Mouse (Mus musculus): ENCODE measurements around the gene Tmprss12. TPM values are rescaled to one million over a fixed set of nuclear protein-coding genes. Genes with fewer than 3 reads are reported as not detected.
"Not testable (repeated sequence)": the region's sequence is repeated elsewhere in the genome, so short reads cannot be mapped to it uniquely, and the experiment has no call there.

Gene Tmprss12
- polyA plus RNA-seq, 1 experiment from 2014 or later = not detected

DNA sequence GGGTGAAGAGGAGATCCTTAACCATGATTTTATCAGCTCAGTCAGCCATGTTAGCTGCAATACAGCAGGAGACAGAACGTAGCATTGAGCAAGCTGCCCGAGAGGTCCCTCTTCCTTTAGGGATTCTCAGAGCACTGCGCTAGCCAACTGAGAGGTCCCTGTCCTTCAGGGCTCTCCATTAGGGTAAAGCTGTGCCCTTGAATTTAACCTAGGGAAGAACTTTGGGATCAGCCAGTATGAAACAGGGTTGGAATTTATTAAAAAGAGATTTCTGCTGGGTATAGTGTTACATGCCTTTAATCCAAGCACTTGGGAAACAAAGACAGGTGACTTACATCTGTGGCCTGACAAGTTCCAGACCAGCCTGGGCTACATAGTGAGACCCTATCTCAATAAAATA is 3.1 kb upstream of the Tmprss12 start:
- no peaks in the 10 kb centered on the region for H3K4me1 ChIP-seq
- no peaks in the 10 kb centered on the region for H3K9me3 ChIP-seq
- H3K27me3 ChIP-seq = no peaks in the 10 kb centered on the region
- no peak overlapping the region for H3K27ac ChIP-seq (replicated peaks)
- H3K4me3 ChIP-seq = no peak overlapping the region
- no peak overlapping the region for H3K4me2 ChIP-seq (replicated peaks)
- no peak overlapping the region for H3K9ac ChIP-seq (replicated peaks)
- WGBS = 97% methylated on average over 3 of the region's 3 CpGs
- no peaks in the 10 kb centered on the region for H3K36me3 ChIP-seq
- ATAC-seq (ENCODE audit: low FRiP score, low read depth) = no peak

DNA sequence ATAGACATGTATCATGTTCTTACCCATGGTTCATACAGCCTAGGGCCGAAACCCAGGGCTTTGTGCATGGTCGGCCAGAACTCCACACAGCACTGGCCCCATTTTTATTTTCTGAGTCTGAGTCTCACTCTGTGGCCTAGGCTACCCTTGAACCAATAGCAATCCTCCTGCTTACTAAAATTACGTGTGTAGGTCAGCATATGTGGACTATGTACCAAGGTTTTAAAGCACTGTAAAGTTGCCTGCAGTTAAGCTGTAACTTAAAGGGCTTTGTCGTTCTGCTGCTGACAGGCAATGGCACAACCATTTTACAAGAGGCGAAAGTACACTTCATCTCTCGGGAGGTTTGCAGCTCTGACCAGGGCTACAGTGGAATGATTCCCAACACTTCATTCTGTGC is 8.3 kb downstream of the Tmprss12 start:
- Histone ChIP-seq H3K4me1 (no peaks in the 10 kb centered on the region), H3K4me3 (no peak overlapping the region), H3K4me2 (replicated peaks) (no peak overlapping the region), H3K9me3 (no peaks in the 10 kb centered on the region), H3K27ac (replicated peaks) (no peak overlapping the region), H3K36me3 (no peaks in the 10 kb centered on the region), H3K9ac (replicated peaks) (no peak overlapping the region), H3K27me3 (no peaks in the 10 kb centered on the region)
- no peak for ATAC-seq (ENCODE audit: low FRiP score, low read depth)
- 93% methylated on average over 6 of the region's 6 CpGs for WGBS

DNA sequence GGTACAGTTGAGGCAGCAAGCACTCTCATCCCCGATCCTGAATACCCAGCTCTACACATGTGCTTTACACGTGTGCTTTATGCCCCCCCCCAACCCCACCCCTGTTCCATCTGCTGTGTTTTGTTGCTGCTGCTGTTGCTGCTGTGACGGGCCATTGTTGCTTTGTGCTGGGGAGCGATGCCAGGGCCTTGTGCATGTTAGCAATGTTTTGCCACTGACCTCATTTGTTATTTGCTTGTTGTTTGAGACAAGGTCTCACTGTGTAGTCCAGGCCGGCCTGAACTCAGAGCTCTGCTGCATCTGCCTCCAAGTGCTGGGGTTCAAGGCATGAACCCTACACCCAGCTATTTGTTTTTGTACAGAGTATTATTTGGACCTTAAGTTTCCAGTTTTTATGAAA is 10.2 kb downstream of the Tmprss12 start:
- 78% methylated on average over 5 of the region's 5 CpGs for WGBS
- H3K36me3 ChIP-seq = no peaks in the 10 kb centered on the region
- H3K9ac ChIP-seq (replicated peaks) = no peak overlapping the region
- no peak overlapping the region for H3K27ac ChIP-seq (replicated peaks)
- no peak for ATAC-seq (ENCODE audit: low FRiP score, low read depth)
- H3K4me2 ChIP-seq (replicated peaks) = no peak overlapping the region
- no peak overlapping the region for H3K4me3 ChIP-seq
- H3K27me3 ChIP-seq = no peaks in the 10 kb centered on the region
- no peaks in the 10 kb centered on the region for H3K4me1 ChIP-seq
- H3K9me3 ChIP-seq = no peaks in the 10 kb centered on the region

- 82% methylated on average over 7 of the region's 7 CpGs for WGBS
- Histone ChIP-seq H3K4me2 (replicated peaks) (no peak overlapping the region), H3K4me3 (no peak overlapping the region)
Observed at GRCm38 (mm10) chr15:100292326-100292725, 11.7 kb downstream of the Tmprss12 start.

GRCm38 (mm10) chr15:100297856-100298255 is 17.2 kb downstream of the Tmprss12 start:
- Histone ChIP-seq H3K9me3 (no peaks in the 10 kb centered on the region), H3K4me1 (no peaks in the 10 kb centered on the region), H3K27ac (replicated peaks) (no peak overlapping the region), H3K27me3 (no peaks in the 10 kb centered on the region), H3K9ac (replicated peaks) (no peak overlapping the region), H3K4me3 (no peak overlapping the region), H3K36me3 (no peaks in the 10 kb centered on the region), H3K4me2 (replicated peaks) (no peak overlapping the region)
- no peak for ATAC-seq (ENCODE audit: low FRiP score, low read depth)
- 91% methylated on average over 5 of the region's 5 CpGs for WGBS

More at GRCm38 (mm10) chr15:100292326-100292725, 11.7 kb downstream of the Tmprss12 start:
- H3K36me3 ChIP-seq = no peaks in the 10 kb centered on the region
- ATAC-seq (ENCODE audit: low FRiP score, low read depth) = no peak
- no peaks in the 10 kb centered on the region for H3K9me3 ChIP-seq
- H3K9ac ChIP-seq (replicated peaks) = no peak overlapping the region
- no peak overlapping the region for H3K27ac ChIP-seq (replicated peaks)
- H3K27me3 ChIP-seq = no peaks in the 10 kb centered on the region
- no peaks in the 10 kb centered on the region for H3K4me1 ChIP-seq

- no peak overlapping the region for H3K4me2 ChIP-seq (replicated peaks)
- H3K27ac ChIP-seq (replicated peaks) = no peak overlapping the region
- ATAC-seq (ENCODE audit: low FRiP score, low read depth) = no peak
- H3K9ac ChIP-seq (replicated peaks) = no peak overlapping the region
- H3K27me3 ChIP-seq = no peaks in the 10 kb centered on the region
- 87% methylated on average over 6 of the region's 6 CpGs for WGBS
- peaks cover 7% of the 10 kb centered on the region; the same call in 1 of the 2 replicates for H3K4me1 ChIP-seq
- no peaks in the 10 kb centered on the region for H3K36me3 ChIP-seq
- no peak overlapping the region for H3K4me3 ChIP-seq
- no peaks in the 10 kb centered on the region for H3K9me3 ChIP-seq
Observed at GRCm38 (mm10) chr15:100300499-100300898, 19.9 kb downstream of the Tmprss12 start.

DNA sequence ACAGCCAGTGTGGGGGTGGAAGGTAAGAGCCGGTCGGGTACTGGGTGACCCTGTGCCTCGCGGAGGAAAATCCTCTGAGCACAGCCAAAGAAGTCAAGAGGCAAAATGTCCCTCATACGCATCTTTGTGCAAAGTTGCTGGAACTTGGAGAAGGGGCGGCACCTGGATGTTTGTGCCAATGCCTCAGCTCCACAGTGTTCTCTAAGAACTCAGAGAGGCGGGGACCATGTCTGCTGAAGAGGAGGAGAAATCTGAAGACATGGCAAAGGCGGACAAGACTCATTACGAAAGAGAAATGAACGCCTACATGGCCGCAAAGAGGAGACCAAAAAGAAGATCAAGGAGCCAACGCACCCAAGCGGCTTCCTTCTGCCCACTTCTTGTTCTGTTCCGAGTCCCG is 20.9 kb downstream of the Tmprss12 start:
- H3K4me3 ChIP-seq = no peak overlapping the region

DNA sequence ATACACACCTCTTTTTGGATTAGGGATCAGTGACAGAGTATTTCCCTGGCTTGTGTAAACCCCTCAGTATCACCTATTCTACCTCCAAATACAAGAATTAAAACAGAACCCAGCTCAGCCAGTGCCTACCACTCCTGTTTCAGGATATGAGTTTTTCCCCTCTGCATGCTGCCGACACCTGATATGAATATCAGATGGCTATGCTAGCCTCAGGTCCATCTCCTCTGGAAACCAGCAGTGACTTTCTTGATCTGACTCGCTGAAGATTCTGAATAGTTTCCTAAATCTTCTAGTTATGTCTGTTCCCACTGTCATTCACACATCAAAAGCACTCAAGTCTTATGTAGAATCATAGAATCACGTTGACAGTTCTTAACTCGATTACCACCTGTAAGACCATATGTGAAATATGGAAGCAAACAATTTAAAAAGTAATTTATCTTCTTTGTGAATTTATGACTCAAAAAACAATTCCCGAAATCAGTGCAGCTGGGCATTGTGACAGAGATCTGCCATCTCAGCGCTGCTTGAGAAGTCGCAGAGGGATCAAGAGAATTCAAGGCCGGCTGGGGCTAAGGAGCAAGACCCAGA is 22.9 kb downstream of the Tmprss12 start:
- Histone ChIP-seq H3K9me3 (no peaks in the 10 kb centered on the region), H3K27ac (replicated peaks) (peak overlapping the region; percentile 85), H3K4me3 (peak overlapping the region; percentile 52; the same call in 1 of the 2 replicates), H3K27me3 (no peaks in the 10 kb centered on the region), H3K4me1 (peaks cover 7% of the 10 kb centered on the region; the same call in 1 of the 2 replicates), H3K36me3 (no peaks in the 10 kb centered on the region), H3K4me2 (replicated peaks) (peak overlapping the region; percentile 68), H3K9ac (replicated peaks) (peak overlapping the region; percentile 65; the same call in 1 of the 2 replicates)
- ATAC-seq (ENCODE audit: low FRiP score, low read depth) = no peak
- WGBS = 55% methylated on average over 8 of the region's 8 CpGs

More for the DNA sequence above, 20.9 kb downstream of the Tmprss12 start:
- Histone ChIP-seq H3K9ac (replicated peaks) (no peak overlapping the region), H3K36me3 (no peaks in the 10 kb centered on the region), H3K27me3 (no peaks in the 10 kb centered on the region), H3K4me2 (replicated peaks) (no peak overlapping the region), H3K27ac (replicated peaks) (no peak overlapping the region), H3K9me3 (no peaks in the 10 kb centered on the region), H3K4me1 (peaks cover 7% of the 10 kb centered on the region; the same call in 1 of the 2 replicates)
- 69% methylated on average over 15 of the region's 15 CpGs for WGBS
- ATAC-seq (ENCODE audit: low FRiP score, low read depth) = no peak

DNA sequence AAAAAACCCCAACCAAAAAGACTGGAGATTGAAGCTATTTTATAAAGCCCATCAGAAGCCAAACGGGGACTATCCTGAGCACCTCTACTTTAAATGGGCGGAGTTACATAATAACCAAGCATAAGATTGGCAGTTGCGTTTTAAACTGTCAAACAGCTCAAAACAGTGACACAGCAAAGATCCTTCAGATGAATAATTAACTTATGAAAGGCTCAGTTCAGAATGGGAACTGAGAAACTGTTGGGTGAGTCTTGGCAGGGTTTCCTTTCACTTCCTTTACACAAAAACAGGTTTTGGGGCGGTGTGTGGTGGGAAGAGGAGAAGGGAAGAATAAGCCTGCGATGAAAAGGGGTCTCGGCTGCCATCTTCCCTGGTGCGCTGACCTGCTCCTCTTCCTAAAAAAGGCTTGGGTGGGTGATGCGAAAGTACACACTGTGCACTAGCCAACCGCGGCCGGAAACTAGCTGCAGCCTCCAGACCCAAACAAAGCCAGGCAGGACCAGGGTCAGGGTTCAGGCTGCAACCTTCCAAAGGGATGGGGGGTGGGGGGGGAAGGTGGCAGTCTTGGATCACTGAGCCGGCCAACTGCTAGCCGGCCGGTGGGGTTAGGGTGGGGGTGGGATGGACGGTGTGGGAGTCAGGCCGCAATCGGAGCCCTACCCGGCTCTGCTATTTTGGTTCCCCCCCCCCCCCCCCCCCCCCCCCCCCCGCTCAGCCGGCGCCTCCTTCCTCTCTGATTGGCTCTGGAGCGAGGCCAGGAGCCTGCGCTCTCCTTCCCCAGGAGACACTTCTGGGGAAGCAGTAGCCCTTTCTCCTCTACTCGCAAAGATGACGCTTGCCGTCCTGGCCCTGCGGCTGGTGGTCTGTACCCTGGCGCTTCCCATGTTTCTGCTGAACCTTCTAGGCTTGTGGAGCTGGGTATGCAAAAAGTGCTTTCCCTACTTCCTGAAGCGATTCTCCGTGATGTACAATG is 23.7 kb downstream of the Tmprss12 start, which contains the start of gene Mettl7a1:
Gene Mettl7a1 (plus strand): TSS at position 122 of the 973 bp plus-strand sequence.
- Histone ChIP-seq H3K4me1 (peaks cover 7% of the 10 kb centered on the region; the same call in 1 of the 2 replicates), H3K27ac (replicated peaks) (peak within 1 kb of the TSS; percentile 85), H3K36me3 (no peaks in the 10 kb centered on the region), H3K9ac (replicated peaks) (peak within 1 kb of the TSS; percentile 65), H3K27me3 (no peaks in the 10 kb centered on the region), H3K4me2 (replicated peaks) (peak within 1 kb of the TSS; percentile 68), H3K4me3 (peak within 1 kb of the TSS; percentile 52), H3K9me3 (no peaks in the 10 kb centered on the region)
- 3% methylated on average over 21 of the region's 30 CpGs for WGBS
- ATAC-seq (ENCODE audit: low FRiP score, low read depth) = peak; percentile 84

- 90% methylated on average over 2 of the region's 2 CpGs for WGBS
- no peak overlapping the region for H3K9ac ChIP-seq (replicated peaks)
- peaks cover 7% of the 10 kb centered on the region; the same call in 1 of the 2 replicates for H3K4me1 ChIP-seq
- H3K27me3 ChIP-seq = no peaks in the 10 kb centered on the region
- H3K4me3 ChIP-seq = no peak overlapping the region
- H3K9me3 ChIP-seq = no peaks in the 10 kb centered on the region
- H3K27ac ChIP-seq (replicated peaks) = no peak overlapping the region
- ATAC-seq (ENCODE audit: low FRiP score, low read depth) = no peak
- H3K36me3 ChIP-seq = no peaks in the 10 kb centered on the region
- no peak overlapping the region for H3K4me2 ChIP-seq (replicated peaks)
Observed at GRCm38 (mm10) chr15:100306201-100306600, 25.6 kb downstream of the Tmprss12 start.

- not testable (repeated sequence) for H3K36me3 ChIP-seq; H3K4me2 ChIP-seq (replicated peaks); H3K9me3 ChIP-seq; H3K27me3 ChIP-seq; H3K27ac ChIP-seq (replicated peaks); ATAC-seq (ENCODE audit: low FRiP score, low read depth); H3K9ac ChIP-seq (replicated peaks); H3K4me3 ChIP-seq; H3K4me1 ChIP-seq
- 51% methylated on average over 11 of the region's 11 CpGs for WGBS
Observed at GRCm38 (mm10) chr15:100307438-100308096, 26.9 kb downstream of the Tmprss12 start.

All from midbrain, embryonic 12.5 days (tissue).